Mouse (Mus musculus) heart, embryonic 15.5 days (tissue): ENCODE results near the gene Chrm1. TPM values are rescaled to one million over a fixed set of nuclear protein-coding genes. Genes with fewer than 3 reads are reported as not detected.
"Not testable (repeated sequence)": the region's sequence is repeated elsewhere in the genome, so short reads cannot be mapped to it uniquely, and the experiment has no call there.

ENCODE experiments used
- ATAC-seq: fragments of 200-750 bp; cut with Nextera tagmentation; replicated peaks from 2 replicates; pipeline ENCODE4 v1.8.0; 2017; ENCODE audit warnings: low read depth, moderate TSS enrichment; ENCODE audit not compliant: insufficient number of reproducible peaks, insufficient read depth, low FRiP score
- H3K27ac ChIP-seq: fragments of 300-500 bp; sonication (generic); 2 replicates; pipeline ENCODE4 v1.5.1; 2015; ENCODE audit warnings: mild to moderate bottlenecking, inconsistent platforms
- H3K27me3 ChIP-seq: fragments of 300-500 bp; sonication (generic); 2 replicates; pipeline ENCODE4 v1.6.1; 2015; ENCODE audit warnings: inconsistent platforms
- H3K36me3 ChIP-seq: fragments of 300-500 bp; sonication (generic); 2 replicates; pipeline ENCODE4 v1.6.1; 2015; ENCODE audit warnings: mild to moderate bottlenecking, inconsistent platforms
- H3K4me1 ChIP-seq: fragments of 300-500 bp; sonication (generic); replicated peaks from 2 replicates; pipeline ENCODE4 v1.6.1; 2015; ENCODE audit warnings: inconsistent platforms
- H3K4me2 ChIP-seq: fragments of 300-500 bp; sonication (generic); 2 replicates; pipeline ENCODE4 v1.6.1; 2015; ENCODE audit warnings: inconsistent platforms, mild to moderate bottlenecking, moderate library complexity
- H3K4me3 ChIP-seq: fragments of 300-500 bp; sonication (generic); 2 replicates; pipeline ENCODE4 v1.5.1; 2015; ENCODE audit warnings: mild to moderate bottlenecking, inconsistent platforms
- H3K9ac ChIP-seq: fragments of 300-500 bp; sonication (generic); 2 replicates; pipeline ENCODE4 v1.6.1; 2015; ENCODE audit warnings: mild to moderate bottlenecking, inconsistent platforms
- H3K9me3 ChIP-seq: fragments of 300-500 bp; sonication (generic); replicated peaks from 2 replicates; pipeline ENCODE4 v1.6.1; 2016; ENCODE audit warnings: inconsistent platforms
- WGBS: fragments of 180-500 bp; shearing (Covaris S2); methylation state at CpG from one replicate; pipeline ENCODE4 v1.1.7; 2015; ENCODE audit warnings: mixed read lengths; 5-methylcytosine and 5-hydroxymethylcytosine counted together
- polyA plus RNA-seq: library from polyadenylated mRNA; unstranded; fragments of >200 nt; fragmentation: Nextera tagmentation; extraction: Ambion mirVana; gene quantifications from 2 replicates; pipeline ENCODE4 v1.2.1, GENCODE M21; 2015

Gene Chrm1
- polyA plus RNA-seq, 1 experiment from 2014 or later = 0.05 TPM

DNA sequence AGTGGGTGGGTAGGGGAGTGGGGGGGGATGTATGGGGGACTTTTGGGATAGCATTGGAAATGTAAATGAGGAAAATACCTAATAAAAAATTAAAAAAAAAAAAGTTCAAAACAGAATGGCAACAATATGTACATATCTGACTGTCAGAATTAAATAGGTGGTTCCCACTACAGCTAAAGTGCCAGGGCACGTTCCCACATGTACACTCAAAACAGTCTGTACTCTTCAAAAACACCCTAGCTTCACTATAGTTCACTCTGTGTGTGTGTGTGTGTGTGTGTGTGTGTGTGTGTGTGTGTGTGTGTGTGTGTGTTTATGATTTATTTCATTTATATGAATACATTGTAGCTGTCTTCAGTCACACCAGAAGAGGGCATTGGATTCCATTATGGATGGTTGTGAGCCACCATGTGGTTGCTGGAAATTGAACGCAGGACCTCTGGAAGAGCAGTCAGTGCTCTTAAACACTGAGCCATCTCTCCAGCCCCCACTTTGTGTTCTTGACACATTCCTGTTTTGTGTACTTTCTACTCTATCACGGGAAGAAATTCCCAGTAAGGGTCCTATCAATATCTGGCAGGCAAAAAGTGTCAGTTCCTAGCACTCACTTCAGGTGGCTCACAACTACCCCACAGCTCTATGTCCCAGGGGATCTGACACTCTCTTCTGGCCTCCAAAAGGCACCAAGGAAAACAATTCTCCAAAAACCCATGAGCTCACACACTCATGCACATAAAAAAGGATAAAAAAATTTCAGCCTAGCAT lies 64.9 kb downstream of the Chrm1 start:
- not testable (repeated sequence) for ATAC-seq, H3K27ac ChIP-seq, H3K4me3 ChIP-seq, H3K9me3 ChIP-seq, H3K4me2 ChIP-seq, H3K27me3 ChIP-seq, H3K9ac ChIP-seq
- Histone ChIP-seq H3K36me3 (peaks cover 28% of the 10 kb centered on the region), H3K4me1 (peaks cover 17% of the 10 kb centered on the region)
- 45% methylated on average over 3 of the region's 3 CpGs for WGBS

Other genes with a start within 250 kb of the Chrm1 start
- 0.08 and 0.10 TPM in 2 replicates for gene Slc22a8, start 72.5 kb upstream of the Chrm1 start, polyA plus RNA-seq
- gene Slc22a6, start 45.8 kb upstream of the Chrm1 start, polyA plus RNA-seq = not detected in 2 replicates
- 59.4 and 71.5 TPM in 2 replicates for gene Slc3a2, start 59.6 kb downstream of the Chrm1 start, polyA plus RNA-seq
- gene Wdr74, start 72.0 kb downstream of the Chrm1 start, polyA plus RNA-seq = 42.8 and 59.3 TPM in 2 replicates
- 0.69 and 1.9 TPM in 2 replicates for gene 1700092M07Rik, start 76.9 kb downstream of the Chrm1 start, polyA plus RNA-seq
- gene Stx5a, start 77.6 kb downstream of the Chrm1 start, polyA plus RNA-seq = 81.0 and 92.0 TPM in 2 replicates
- gene Nxf1, start 93.3 kb downstream of the Chrm1 start, polyA plus RNA-seq = 100 and 132 TPM in 2 replicates
- 154 and 157 TPM in 2 replicates for gene Tmem223, start 107.2 kb downstream of the Chrm1 start, polyA plus RNA-seq
- gene Tmem179b, start 110.7 kb downstream of the Chrm1 start, polyA plus RNA-seq = 47.6 and 60.3 TPM in 2 replicates
- gene Taf6l, start 122.6 kb downstream of the Chrm1 start, polyA plus RNA-seq = 15.4 and 18.8 TPM in 2 replicates
- gene Polr2g, start 134.8 kb downstream of the Chrm1 start, polyA plus RNA-seq = 118 and 126 TPM in 2 replicates
- 3.5 and 3.8 TPM in 2 replicates for gene Zbtb3, start 138.8 kb downstream of the Chrm1 start, polyA plus RNA-seq
- 30.9 and 36.2 TPM in 2 replicates for gene Ttc9c, start 155.5 kb downstream of the Chrm1 start, polyA plus RNA-seq
- 2.6 and 3.1 TPM in 2 replicates for gene Hnrnpul2, start 156.2 kb downstream of the Chrm1 start, polyA plus RNA-seq
- 0.36 TPM in 1 of 2 replicates, not detected in the other for gene AC129217.1, start 166.0 kb downstream of the Chrm1 start, polyA plus RNA-seq
- 36.4 and 47.0 TPM in 2 replicates for gene Bscl2, start 173.7 kb downstream of the Chrm1 start, polyA plus RNA-seq
- gene Gng3, start 175.4 kb downstream of the Chrm1 start, polyA plus RNA-seq = 1.3 and 5.0 TPM in 2 replicates
- gene Lrrn4cl, start 187.0 kb downstream of the Chrm1 start, polyA plus RNA-seq = 1.8 and 2.4 TPM in 2 replicates
- gene Ubxn1, start 207.7 kb downstream of the Chrm1 start, polyA plus RNA-seq = 120 and 127 TPM in 2 replicates
- gene Uqcc3, start 217.1 kb downstream of the Chrm1 start, polyA plus RNA-seq = 54.8 and 63.4 TPM in 2 replicates
- 35.8 and 44.8 TPM in 2 replicates for gene Lbhd1, start 219.9 kb downstream of the Chrm1 start, polyA plus RNA-seq
- gene Gm49403, start 220.1 kb downstream of the Chrm1 start, polyA plus RNA-seq = not detected in 2 replicates
- 44.7 and 51.9 TPM in 2 replicates for gene 1810009A15Rik, start 225.1 kb downstream of the Chrm1 start, polyA plus RNA-seq
- gene Gm49416, start 225.1 kb downstream of the Chrm1 start, polyA plus RNA-seq = not detected in 2 replicates
- 21.2 and 29.4 TPM in 2 replicates for gene Ints5, start 229.2 kb downstream of the Chrm1 start, polyA plus RNA-seq
- 50.0 and 67.9 TPM in 2 replicates for gene Ganab, start 234.3 kb downstream of the Chrm1 start, polyA plus RNA-seq